Mouse (Mus musculus) limb, embryonic 12.5 days (tissue): Measurements from ENCODE around the gene Adcy9. TPM values are rescaled to one million over a fixed set of nuclear protein-coding genes. Genes with fewer than 3 reads are reported as not detected.

Source experiments
- ATAC-seq: fragments of 200-750 bp; cut with Nextera tagmentation; 2 replicates; pipeline ENCODE4 v1.8.0; 2017; ENCODE audit warnings: low read depth, moderate TSS enrichment; ENCODE audit not compliant: insufficient number of reproducible peaks, insufficient read depth, low FRiP score, low TSS enrichment
- H3K27ac ChIP-seq: fragments of 300-500 bp; sonication (generic); 2 replicates; pipeline ENCODE4 v1.5.1; 2016; ENCODE audit warnings: mild to moderate bottlenecking, moderate library complexity
- H3K27me3 ChIP-seq: fragments of 300-500 bp; sonication (generic); 2 replicates; pipeline ENCODE4 v1.6.1; 2016; ENCODE audit warnings: mild to moderate bottlenecking, moderate library complexity
- H3K36me3 ChIP-seq: fragments of 300-500 bp; sonication (generic); 2 replicates; pipeline ENCODE4 v1.6.1; 2016; ENCODE audit warnings: mild to moderate bottlenecking, moderate library complexity
- H3K4me1 ChIP-seq: fragments of 300-500 bp; sonication (generic); replicated peaks from 2 replicates; pipeline ENCODE4 v1.6.1; 2016
- H3K4me2 ChIP-seq: fragments of 300-500 bp; sonication (generic); 2 replicates; pipeline ENCODE4 v1.6.1; 2016; ENCODE audit warnings: mild to moderate bottlenecking, moderate library complexity
- H3K4me3 ChIP-seq: fragments of 300-500 bp; sonication (generic); replicated peaks from 2 replicates; pipeline ENCODE4 v1.5.1; 2016; ENCODE audit warnings: mild to moderate bottlenecking
- H3K9ac ChIP-seq: fragments of 300-500 bp; sonication (generic); replicated peaks from 2 replicates; pipeline ENCODE4 v1.6.1; 2016; ENCODE audit warnings: mild to moderate bottlenecking, moderate library complexity
- H3K9me3 ChIP-seq: fragments of 300-500 bp; sonication (generic); 2 replicates; pipeline ENCODE4 v1.6.1; 2016; ENCODE audit warnings: mild to moderate bottlenecking, moderate library complexity
- WGBS: fragments of 180-500 bp; shearing (Covaris S2); methylation state at CpG from one replicate; pipeline ENCODE4 v1.1.7; 2016; 5-methylcytosine and 5-hydroxymethylcytosine counted together
- polyA plus RNA-seq: library from polyadenylated mRNA; unstranded; fragments of >200 nt; fragmentation: Nextera tagmentation; extraction: Ambion mirVana; gene quantifications from 2 replicates; pipeline ENCODE4 v1.2.1, GENCODE M21; 2016

Adcy9 gene
- polyA plus RNA-seq, 1 experiment from 2014 or later = 1.6 TPM

GRCm38 (mm10) chr16:4286593-4286992, 133.7 kb downstream of the Adcy9 start:
- Histone ChIP-seq H3K27me3 (no peaks in the 10 kb centered on the region), H3K4me1 (no peaks in the 10 kb centered on the region), H3K36me3 (no peaks in the 10 kb centered on the region; the same call in 1 of the 2 replicates), H3K4me2 (no peak overlapping the region), H3K9me3 (no peaks in the 10 kb centered on the region), H3K27ac (no peak overlapping the region), H3K4me3 (no peak overlapping the region), H3K9ac (no peak overlapping the region)
- no peak for ATAC-seq
- WGBS = 84% methylated on average over 7 of the region's 7 CpGs

GRCm38 (mm10) chr16:4285257-4285656, 135.0 kb downstream of the Adcy9 start:
- H3K4me2 ChIP-seq = no peak overlapping the region
- H3K9ac ChIP-seq = no peak overlapping the region
- no peaks in the 10 kb centered on the region for H3K27me3 ChIP-seq
- H3K4me1 ChIP-seq = no peaks in the 10 kb centered on the region
- H3K36me3 ChIP-seq = no peaks in the 10 kb centered on the region; the same call in 1 of the 2 replicates
- no peak for ATAC-seq
- H3K4me3 ChIP-seq = no peak overlapping the region
- 54% methylated on average over 5 of the region's 5 CpGs for WGBS
- H3K27ac ChIP-seq = no peak overlapping the region
- no peaks in the 10 kb centered on the region for H3K9me3 ChIP-seq

GRCm38 (mm10) chr16:4283267-4283851, 136.9 kb downstream of the Adcy9 start:
- Histone ChIP-seq H3K4me3 (no peak overlapping the region), H3K9me3 (no peaks in the 10 kb centered on the region), H3K27ac (no peak overlapping the region), H3K4me1 (no peaks in the 10 kb centered on the region), H3K9ac (no peak overlapping the region), H3K27me3 (no peaks in the 10 kb centered on the region), H3K36me3 (no peaks in the 10 kb centered on the region; the same call in 1 of the 2 replicates), H3K4me2 (no peak overlapping the region)
- ATAC-seq = no peak
- WGBS = 88% methylated on average over 11 of the region's 11 CpGs

GRCm38 (mm10) chr16:4281470-4281869, 138.8 kb downstream of the Adcy9 start:
- Histone ChIP-seq H3K27me3 (no peaks in the 10 kb centered on the region), H3K4me2 (no peak overlapping the region), H3K9ac (no peak overlapping the region), H3K4me3 (no peak overlapping the region), H3K36me3 (no peaks in the 10 kb centered on the region), H3K27ac (no peak overlapping the region), H3K9me3 (no peaks in the 10 kb centered on the region), H3K4me1 (no peaks in the 10 kb centered on the region)
- no peak for ATAC-seq
- WGBS = 79% methylated on average over 4 of the region's 4 CpGs

- H3K9ac ChIP-seq = no peak overlapping the region
- H3K4me1 ChIP-seq = no peaks in the 10 kb centered on the region
- ATAC-seq = no peak
- no peaks in the 10 kb centered on the region for H3K36me3 ChIP-seq
- no peaks in the 10 kb centered on the region for H3K9me3 ChIP-seq
- no peak overlapping the region for H3K27ac ChIP-seq
- no peak overlapping the region for H3K4me2 ChIP-seq
- WGBS = 83% methylated on average over 9 of the region's 9 CpGs
- H3K27me3 ChIP-seq = no peaks in the 10 kb centered on the region
- H3K4me3 ChIP-seq = no peak overlapping the region
Measured at GRCm38 (mm10) chr16:4280949-4281348, 139.3 kb downstream of the Adcy9 start.

GRCm38 (mm10) chr16:4279601-4280000, 140.7 kb downstream of the Adcy9 start:
- H3K36me3 ChIP-seq = no peaks in the 10 kb centered on the region
- ATAC-seq = no peak
- H3K9me3 ChIP-seq = no peaks in the 10 kb centered on the region
- H3K27me3 ChIP-seq = no peaks in the 10 kb centered on the region
- WGBS = 67% methylated on average over 3 of the region's 3 CpGs
- no peak overlapping the region for H3K4me3 ChIP-seq
- H3K4me2 ChIP-seq = no peak overlapping the region
- H3K27ac ChIP-seq = no peak overlapping the region
- no peaks in the 10 kb centered on the region for H3K4me1 ChIP-seq
- H3K9ac ChIP-seq = no peak overlapping the region

GRCm38 (mm10) chr16:4276621-4277020, 143.7 kb downstream of the Adcy9 start:
- ATAC-seq = no peak
- 80% methylated on average over 5 of the region's 5 CpGs for WGBS
- Histone ChIP-seq H3K9ac (no peak overlapping the region), H3K4me1 (peaks cover 14% of the 10 kb centered on the region), H3K27ac (no peak overlapping the region), H3K27me3 (no peaks in the 10 kb centered on the region), H3K4me3 (no peak overlapping the region), H3K36me3 (no peaks in the 10 kb centered on the region), H3K9me3 (no peaks in the 10 kb centered on the region), H3K4me2 (no peak overlapping the region)

GRCm38 (mm10) chr16:4276151-4276550, 144.1 kb downstream of the Adcy9 start:
- no peaks in the 10 kb centered on the region for H3K9me3 ChIP-seq
- peaks cover 14% of the 10 kb centered on the region for H3K4me1 ChIP-seq
- no peak overlapping the region for H3K27ac ChIP-seq
- H3K4me3 ChIP-seq = no peak overlapping the region
- 78% methylated on average over 2 of the region's 2 CpGs for WGBS
- H3K27me3 ChIP-seq = no peaks in the 10 kb centered on the region
- H3K36me3 ChIP-seq = no peaks in the 10 kb centered on the region
- H3K9ac ChIP-seq = no peak overlapping the region
- no peak overlapping the region for H3K4me2 ChIP-seq
- no peak for ATAC-seq

- Histone ChIP-seq H3K4me3 (no peak overlapping the region), H3K27me3 (no peaks in the 10 kb centered on the region), H3K4me1 (peaks cover 22% of the 10 kb centered on the region), H3K9me3 (no peaks in the 10 kb centered on the region), H3K27ac (peak overlapping the region; percentile 69), H3K4me2 (no peak overlapping the region), H3K36me3 (no peaks in the 10 kb centered on the region), H3K9ac (no peak overlapping the region)
- WGBS = 67% methylated on average over 12 of the region's 12 CpGs
- no peak; the same call in 1 of the 2 replicates for ATAC-seq
Measured at GRCm38 (mm10) chr16:4273702-4274476, 146.4 kb downstream of the Adcy9 start.

GRCm38 (mm10) chr16:4272254-4272653, 148.0 kb downstream of the Adcy9 start:
- peaks cover 31% of the 10 kb centered on the region for H3K4me1 ChIP-seq
- ATAC-seq = no peak
- no peak overlapping the region for H3K4me2 ChIP-seq
- no peak overlapping the region for H3K9ac ChIP-seq
- no peaks in the 10 kb centered on the region for H3K36me3 ChIP-seq
- WGBS = 81% methylated on average over 3 of the region's 3 CpGs
- H3K27ac ChIP-seq = no peak overlapping the region
- H3K27me3 ChIP-seq = no peaks in the 10 kb centered on the region
- no peak overlapping the region for H3K4me3 ChIP-seq
- no peaks in the 10 kb centered on the region for H3K9me3 ChIP-seq

GRCm38 (mm10) chr16:4270911-4271310, 149.4 kb downstream of the Adcy9 start:
- H3K4me3 ChIP-seq = no peak overlapping the region
- no peaks in the 10 kb centered on the region; the same call in 1 of the 2 replicates for H3K27me3 ChIP-seq
- peak; percentile 76; the same call in 1 of the 2 replicates for ATAC-seq
- H3K4me1 ChIP-seq = peaks cover 31% of the 10 kb centered on the region
- H3K27ac ChIP-seq = peak overlapping the region; percentile 67; the same call in 1 of the 2 replicates
- H3K4me2 ChIP-seq = no peak overlapping the region
- 13% methylated on average over 1 of the region's 1 CpGs for WGBS
- no peaks in the 10 kb centered on the region for H3K36me3 ChIP-seq
- no peak overlapping the region for H3K9ac ChIP-seq
- H3K9me3 ChIP-seq = no peaks in the 10 kb centered on the region
